Mouse (Mus musculus) thymus, adult 2 months (tissue): ENCODE measurements at regions not wholly inside any gene's neighbourhood (a gene's known extent, or its start where the extent isn't known, plus 50 kb on each side); places are given as distances from the start of the nearest gene placed in this dataset.
"Not testable (repeated sequence)": the region's sequence is repeated elsewhere in the genome, so short reads cannot be mapped to it uniquely, and the experiment has no call there.

Source experiments
- CTCF ChIP-seq: fragments of 200-500 bp; IDR thresholded peaks from 2 replicates; pipeline ENCODE4 v1.5.1; 2012; ENCODE audit warnings: mild to moderate bottlenecking, control low read depth, low read length, moderate library complexity, borderline replicate concordance; ENCODE audit not compliant: control insufficient read depth, poor library complexity, insufficient read depth; ENCODE audit errors: extremely low read depth
- POLR2A ChIP-seq: fragments of 200-500 bp; IDR thresholded peaks from 2 replicates; pipeline ENCODE4 v1.6.1; 2012; ENCODE audit warnings: mild to moderate bottlenecking, low read length, control low read depth, moderate library complexity; ENCODE audit not compliant: control insufficient read depth, poor library complexity, insufficient read depth; ENCODE audit errors: extremely low read depth

- not testable (repeated sequence) for TF ChIP-seq CTCF, POLR2A
Measured at GRCm38 (mm10) chr8:20100241-20100640, 197.0 kb downstream of the Gm31371 start.
